Mouse (Mus musculus) left cerebral cortex, postnatal 14 days (tissue): ENCODE data around the gene Lypd4. TPM values are rescaled to one million over a fixed set of nuclear protein-coding genes. Genes with fewer than 3 reads are reported as not detected.
"Not testable (repeated sequence)": the region's sequence is repeated elsewhere in the genome, so short reads cannot be mapped to it uniquely, and the experiment has no call there.

ENCODE experiments used
- DNase-seq, 2 experiments: peaks; one replicate each; pipeline ENCODE4 v3.0.0; 2021 to 2022; ENCODE audit warnings: low spot score in 2 of 2, mixed read lengths in 1 of 2
- intact Hi-C: fragments of 180-260 bp; cut with DNase I; formaldehyde crosslinking; loops from one replicate; pipeline ENCODE4 v1.15.1; 2025
- total RNA-seq, 2 experiments: library from RNA; stranded (reverse); gene quantifications; 2 replicates each; pipeline ENCODE4 v1.2.3; 2021

Lypd4 gene
- total RNA-seq, 2 experiments from 2014 or later, result not detected

DNA sequence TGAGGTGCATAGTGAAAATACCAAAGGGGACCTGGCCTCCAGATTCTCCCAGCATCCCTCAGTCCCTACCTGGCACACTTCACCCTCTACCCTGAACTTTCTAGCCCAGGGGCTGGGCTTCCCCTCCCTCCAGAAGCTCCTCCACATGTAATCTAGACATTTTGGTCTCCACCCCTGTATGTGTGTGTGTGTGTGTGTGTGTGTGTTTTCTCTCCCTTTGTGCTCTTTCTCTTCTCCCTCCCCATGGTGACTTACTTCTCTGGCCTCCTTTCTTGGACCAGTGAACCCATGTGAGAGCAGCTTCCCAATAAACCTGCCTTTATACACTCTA lies 16.5 kb downstream of the Lypd4 start:
- intact Hi-C loops, result no loop called here
- no peak for DNase-seq

- intact Hi-C loops, result no loop called here
- DNase-seq, result no peak
These were observed 17.0 kb downstream of the Lypd4 start for GRCm38 (mm10) chr7:24852557-24853232.

- intact Hi-C loops, result no loop called here
- no peak for DNase-seq
These were observed 18.0 kb downstream of the Lypd4 start for GRCm38 (mm10) chr7:24851596-24852325.

DNA sequence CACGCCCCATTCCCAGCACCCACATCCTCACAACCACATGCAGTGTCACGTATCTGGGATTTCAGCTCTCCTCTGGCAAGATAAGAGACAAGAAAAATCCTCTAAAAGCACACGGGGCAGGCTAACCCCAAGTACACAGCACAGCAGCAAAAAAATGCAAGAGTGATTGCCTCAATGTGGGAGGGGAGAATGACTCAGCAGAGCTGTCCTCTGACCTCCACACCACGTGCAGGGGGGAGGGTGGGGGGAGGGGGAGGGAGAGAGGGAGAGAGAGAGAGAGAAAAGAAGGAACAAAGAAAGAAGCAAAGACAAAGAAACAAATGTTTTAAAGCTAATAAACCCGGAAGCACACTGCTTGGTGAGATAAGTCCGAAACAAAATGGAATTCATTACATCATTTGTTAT lies 18.8 kb downstream of the Lypd4 start:
- no peak for DNase-seq
- intact Hi-C loops, result no loop called here

DNA sequence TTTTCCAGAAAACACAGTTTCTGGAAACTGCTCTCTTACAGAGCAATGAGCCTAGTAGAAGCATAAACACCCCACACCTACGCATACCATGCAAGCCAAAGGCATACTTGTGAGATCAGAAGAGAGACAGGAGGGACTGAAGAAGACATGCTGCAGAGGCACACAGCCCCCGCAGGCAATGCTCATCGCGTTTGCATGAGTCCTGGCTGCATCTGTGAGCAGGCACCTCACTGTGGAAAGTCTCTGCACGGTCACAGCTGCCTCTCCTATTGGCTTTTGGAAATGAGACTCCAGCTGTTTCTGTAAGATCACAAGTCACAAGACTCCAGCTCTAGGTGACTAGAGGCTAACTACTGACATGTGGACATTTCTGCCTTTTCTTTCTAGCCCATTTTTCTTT lies 19.6 kb downstream of the Lypd4 start:
- intact Hi-C loops, result no loop called here
- peak; percentile 62 to 82 for DNase-seq

GRCm38 (mm10) chr7:24846576-24846975 lies 23.2 kb downstream of the Lypd4 start:
- DNase-seq, intact Hi-C loops: not testable (repeated sequence)

GRCm38 (mm10) chr7:24845713-24846112 lies 24.0 kb downstream of the Lypd4 start:
- intact Hi-C loops, result no loop called here
- peak in 1 of 2 experiments; percentile 33 for DNase-seq

DNA sequence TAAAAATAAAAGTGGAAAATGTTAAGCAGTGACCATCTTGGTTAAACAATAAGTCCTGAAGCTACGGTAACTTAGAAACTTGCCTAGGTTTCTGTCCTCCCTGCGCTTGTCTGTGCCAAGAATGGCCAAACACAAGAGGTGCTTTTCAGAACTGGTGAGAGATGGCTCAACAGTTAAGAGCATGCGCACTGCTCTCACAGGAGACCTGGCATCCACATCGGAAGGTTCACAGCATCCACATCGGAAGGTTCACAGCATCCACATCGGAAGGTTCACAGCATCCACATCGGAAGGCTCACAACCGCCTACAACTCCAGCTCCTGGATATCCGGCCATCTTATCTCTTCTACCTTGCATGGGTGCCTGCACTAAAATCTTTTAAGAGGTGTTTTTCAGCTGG lies 24.6 kb downstream of the Lypd4 start:
- intact Hi-C loops, result no loop called here
- DNase-seq, result no peak

- intact Hi-C loops, result no loop called here
- DNase-seq, result no peak
These were observed 25.6 kb downstream of the Lypd4 start for GRCm38 (mm10) chr7:24844144-24844543.

DNA sequence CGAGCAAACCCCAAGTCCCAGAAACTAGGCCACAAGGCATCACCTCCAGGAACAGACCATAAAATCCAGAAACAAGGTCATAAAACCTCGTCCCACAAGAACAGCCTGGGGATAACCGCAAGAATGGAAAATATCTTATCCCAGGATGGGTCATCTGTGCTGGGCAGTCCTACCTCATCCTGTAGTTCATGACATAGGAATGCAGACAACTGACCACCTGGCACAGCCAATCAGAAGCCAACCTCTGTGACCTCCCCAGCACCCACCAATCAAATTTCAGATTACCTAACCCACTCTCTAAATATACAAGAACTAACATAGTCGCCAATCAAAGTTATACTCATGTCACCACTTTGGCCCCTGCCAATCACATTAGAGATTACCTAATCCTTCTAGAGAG lies 28.7 kb downstream of the Lypd4 start:
- intact Hi-C loops, result no loop called here
- no peak for DNase-seq

GRCm38 (mm10) chr7:24840331-24840730 lies 29.4 kb downstream of the Lypd4 start:
- intact Hi-C loops, result no loop called here
- DNase-seq, result no peak

- no peak for DNase-seq
- intact Hi-C loops, result no loop called here
These were observed 30.3 kb downstream of the Lypd4 start for GRCm38 (mm10) chr7:24839410-24839808.

- DNase-seq, intact Hi-C loops: not testable (repeated sequence)
These were observed 30.9 kb downstream of the Lypd4 start for GRCm38 (mm10) chr7:24838732-24839409.

DNA sequence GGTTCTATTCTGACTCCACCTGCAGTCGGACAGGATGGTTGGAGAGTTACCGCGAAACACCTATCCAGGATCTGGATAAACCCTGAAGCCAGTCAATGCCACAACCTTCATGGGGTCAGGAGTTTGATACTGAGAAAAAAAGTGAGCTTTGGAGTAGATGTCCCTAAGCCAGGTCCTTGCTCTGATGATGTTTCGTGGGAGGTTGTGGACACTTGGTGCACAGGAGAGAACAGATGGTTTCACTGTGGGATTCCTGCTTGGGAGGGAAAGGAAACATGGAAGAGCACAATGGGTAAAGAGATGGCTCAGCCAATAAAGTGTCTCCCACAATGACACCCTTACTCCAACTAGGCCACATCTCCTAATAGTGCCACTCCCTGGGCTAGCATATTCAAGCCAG lies 42.6 kb downstream of the Lypd4 start:
- no peak for DNase-seq
- intact Hi-C loops, result no loop called here

DNA sequence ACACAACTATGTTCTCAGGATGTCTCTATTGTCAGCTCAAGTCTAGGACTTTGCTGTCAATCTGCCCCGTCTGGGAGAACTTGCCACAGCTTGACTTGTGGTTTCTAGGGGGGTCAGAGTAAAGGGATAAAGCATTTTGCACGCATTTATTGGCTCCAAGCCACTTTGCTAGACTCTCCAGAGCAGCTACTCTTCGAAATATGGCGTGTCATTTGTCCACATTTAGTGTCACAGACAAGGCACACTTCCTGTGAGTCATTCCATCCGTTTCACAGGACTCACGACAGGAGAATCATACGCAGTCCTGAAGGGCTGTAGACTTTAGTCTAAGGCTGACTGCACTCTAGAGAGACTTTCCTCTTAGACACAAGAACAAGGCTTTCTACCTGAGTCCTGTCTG lies 45.3 kb downstream of the Lypd4 start:
- intact Hi-C loops, result no loop called here
- no peak for DNase-seq

- DNase-seq, result peak; percentile 48 to 72
- intact Hi-C loops, result no loop called here
These were observed 52.2 kb downstream of the Lypd4 start for GRCm38 (mm10) chr7:24817502-24817901.

Other genes with a start within 250 kb of the Lypd4 start
- gene Lypd3, start 233.4 kb downstream of the Lypd4 start, total RNA-seq, result under 1 TPM; 0.48 to 0.53 TPM
- gene Tex101, start 193.3 kb downstream of the Lypd4 start, total RNA-seq, result not detected
- not detected for gene BC049730, start 160.7 kb downstream of the Lypd4 start, total RNA-seq
- gene Gm4763, start 143.0 kb downstream of the Lypd4 start, total RNA-seq, result not detected
- not detected for gene Cd177, start 109.6 kb downstream of the Lypd4 start, total RNA-seq
- not detected for gene Ceacam10, start 92.7 kb downstream of the Lypd4 start, total RNA-seq
- not detected for gene Gm9844, start 7.7 kb downstream of the Lypd4 start, total RNA-seq
- not detected for gene Dmrtc2, start 116 bp upstream of the Lypd4 start, total RNA-seq
- 100 to 1,000 TPM; 421 to 431 TPM for gene Rps19, start 14.4 kb upstream of the Lypd4 start, total RNA-seq
- gene Cd79a, start 27.4 kb upstream of the Lypd4 start, total RNA-seq, result under 1 TPM in 1 of 2 experiments, not detected in 1; 0.55 TPM
- 10 to 100 TPM; 80.3 to 89.2 TPM for gene Arhgef1, start 33.0 kb upstream of the Lypd4 start, total RNA-seq
- not detected for gene Gm4881, start 74.6 kb upstream of the Lypd4 start, total RNA-seq
- gene Rabac1, start 102.8 kb upstream of the Lypd4 start, total RNA-seq, result 100 to 1,000 TPM; 303 to 313 TPM
- 1,000 to 10,000 TPM; 2,091 to 2,391 TPM for gene Atp1a3, start 136.0 kb upstream of the Lypd4 start, total RNA-seq
- gene Grik5, start 202.4 kb upstream of the Lypd4 start, total RNA-seq, result 100 to 1,000 TPM; 264 to 270 TPM
- gene Zfp574, start 202.6 kb upstream of the Lypd4 start, total RNA-seq, result 10 to 100 TPM; 28.1 to 30.0 TPM